Mouse (Mus musculus): Measurements from ENCODE around the gene Eed. TPM values are rescaled to one million over a fixed set of nuclear protein-coding genes. Genes with fewer than 3 reads are reported as not detected.

Gene Eed
- 97.3 and 111 TPM in 2 replicates for polyA plus RNA-seq (2012; ENCODE audit: low replicate concordance)

DNA sequence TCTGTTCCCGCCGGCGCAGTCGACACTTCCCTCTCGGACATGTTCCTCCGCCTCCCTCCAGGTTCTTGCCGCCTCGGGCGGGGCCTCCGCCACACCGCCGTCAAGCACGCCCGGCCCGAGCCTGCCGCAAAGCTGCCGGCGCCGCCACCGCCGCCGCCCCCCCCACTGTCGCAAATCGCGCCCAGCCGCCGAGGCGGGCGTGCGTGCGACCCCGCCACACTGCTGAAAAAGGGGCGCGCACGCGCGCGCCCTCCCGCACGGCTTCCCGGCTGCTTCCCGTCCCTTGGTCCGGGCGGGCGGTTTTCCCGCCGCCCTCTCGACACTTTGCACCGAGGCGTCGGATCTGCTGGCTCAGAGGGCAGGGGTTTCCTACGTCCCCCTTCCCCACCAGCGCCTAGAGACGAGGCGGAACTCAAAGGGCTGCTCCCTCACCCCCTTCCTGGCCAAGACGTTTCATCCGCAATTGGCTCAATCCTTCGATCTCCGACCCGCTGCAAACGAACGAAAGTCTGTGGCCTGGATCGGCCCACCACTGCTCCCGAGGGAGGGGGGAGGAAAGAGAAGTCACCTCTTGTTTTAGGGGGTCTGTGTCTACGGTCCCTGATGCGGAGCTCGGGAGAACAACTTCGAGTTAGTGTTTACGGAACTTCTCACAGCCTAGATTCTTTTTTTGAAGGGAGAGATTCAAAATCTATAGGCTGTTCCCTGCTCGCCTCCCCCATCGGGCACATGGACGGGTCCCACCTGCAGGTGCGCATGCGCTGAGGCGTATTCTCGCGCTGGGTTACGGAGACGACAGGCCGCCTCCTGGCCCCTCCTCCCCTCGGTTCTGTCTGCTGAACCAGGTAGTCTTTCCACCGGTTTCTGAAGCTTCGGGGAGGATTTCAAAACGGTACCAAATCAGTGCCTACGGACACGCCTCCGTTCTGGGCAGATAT is at the start of gene Eed:
Eed (minus strand) TSS at position 499 of the 938 bp plus-strand sequence.

DNA sequence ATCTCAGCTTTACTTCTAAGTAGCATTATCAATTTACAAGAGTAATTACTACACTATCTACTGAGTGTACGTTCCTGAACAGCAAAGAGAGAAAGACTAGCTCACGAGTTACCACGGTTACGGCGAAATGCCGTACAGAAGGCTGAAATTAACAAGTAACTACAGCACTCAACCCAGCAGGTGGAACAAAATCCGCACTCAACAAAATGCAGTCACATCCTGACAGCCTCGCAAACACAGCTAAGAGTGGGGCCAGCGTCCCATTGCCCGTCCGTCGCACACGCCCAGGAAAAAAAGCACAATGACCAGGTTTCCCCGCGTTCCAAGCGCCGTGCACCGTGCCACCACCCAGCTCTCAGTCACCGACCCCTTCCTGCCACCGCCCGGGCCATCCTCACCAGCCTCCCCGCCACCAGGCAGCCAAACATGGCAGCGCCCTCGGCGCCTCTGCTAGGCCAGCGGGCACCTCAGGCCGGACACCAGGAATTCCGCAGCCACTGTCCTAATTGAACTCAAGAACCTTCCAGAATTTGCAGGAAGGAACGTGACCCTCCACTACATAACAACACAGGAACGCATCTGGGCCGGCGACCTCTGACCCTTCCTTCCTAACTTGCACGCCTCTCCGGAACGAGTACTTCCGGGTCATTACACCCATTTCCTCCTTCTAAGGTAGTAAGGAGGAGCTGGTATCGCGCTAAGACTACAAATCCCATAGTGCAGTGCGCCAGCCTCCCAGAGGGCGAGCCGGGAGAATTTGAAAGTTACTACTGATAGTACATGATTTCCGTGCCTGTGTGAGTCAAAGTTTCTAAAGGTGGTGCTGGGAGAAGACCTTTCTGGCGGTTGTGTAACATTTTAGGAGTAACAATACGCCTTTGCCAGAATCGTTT is 40.0 kb downstream of the Eed start, which contains the start of gene Hikeshi:
Hikeshi (minus strand) TSS at position 634 of the 893 bp plus-strand sequence.

Other genes starting within 250 kb of the Eed start
- gene Ccdc81, start 77.4 kb downstream of the Eed start, polyA plus RNA-seq (2012; ENCODE audit: low replicate concordance): not detected in 2 replicates
- 9.6 and 9.8 TPM in 2 replicates for gene Hikeshi, start 39.8 kb downstream of the Eed start, polyA plus RNA-seq (2012; ENCODE audit: low replicate concordance)
- gene Picalm, start 149.2 kb upstream of the Eed start, polyA plus RNA-seq (2012; ENCODE audit: low replicate concordance): 108 and 197 TPM in 2 replicates